Mouse (Mus musculus) CH12.LX (cell line): ENCODE data around the gene Zc3h4. TPM values are rescaled to one million over a fixed set of nuclear protein-coding genes. Genes with fewer than 3 reads are reported as not detected.

Experiments
- DNase-seq: peaks from one replicate; pipeline ENCODE4 v3.0.0-alpha.2; 2013; ENCODE audit errors: extremely low read depth
- H3K27ac ChIP-seq: 2 replicates; pipeline ENCODE4 v1.5.1; 2012; ENCODE audit warnings: low read depth, mild to moderate bottlenecking, control low read depth, moderate library complexity; ENCODE audit not compliant: insufficient read depth
- H3K27me3 ChIP-seq: replicated peaks from 2 replicates; pipeline ENCODE3; 2012; ENCODE audit warnings: inconsistent platforms
- H3K36me3 ChIP-seq, 2 experiments: replicated peaks in 1 of 2; 2 replicates each; pipeline versions ENCODE3 to v1.6.1; 2012; ENCODE audit warnings: inconsistent platforms in 1 of 2, low read length in 1 of 2, mild to moderate bottlenecking in 1 of 2, mixed read lengths in 1 of 2, moderate library complexity in 1 of 2; ENCODE audit not compliant: control insufficient read depth in 1 of 2, insufficient read depth in 1 of 2
- H3K4me1 ChIP-seq, 2 experiments: 2 replicates each; pipeline ENCODE4 v1.6.1; 2012; ENCODE audit warnings: inconsistent platforms in 1 of 2, moderate library complexity in 1 of 2; ENCODE audit not compliant: insufficient read depth in 2 of 2, control insufficient read depth in 1 of 2
- H3K4me2 ChIP-seq: 2 replicates; pipeline ENCODE4 v1.6.1; 2012; ENCODE audit warnings: low read depth, mild to moderate bottlenecking, control low read depth; ENCODE audit not compliant: poor library complexity, insufficient read depth, severe bottlenecking
- H3K4me3 ChIP-seq, 3 experiments: fragments of 150-350 bp in 1 of 3; sonication (generic) in 1 of 3; replicated peaks in 1 of 3; 2 replicates each; pipeline versions ENCODE3 to v1.5.1; 2011 to 2012; ENCODE audit warnings: low read depth in 2 of 3, low read length in 2 of 3, mild to moderate bottlenecking in 2 of 3, moderate library complexity in 2 of 3, control low read depth in 1 of 3, improper control_type of control experiment in 1 of 3, inconsistent platforms in 1 of 3, mixed read lengths in 1 of 3; ENCODE audit not compliant: poor library complexity in 1 of 3
- H3K79me2 ChIP-seq: replicated peaks from 2 replicates; pipeline ENCODE4 v1.6.1; 2012; ENCODE audit warnings: mild to moderate bottlenecking, moderate library complexity; ENCODE audit not compliant: control insufficient read depth, poor library complexity, insufficient read depth, severe bottlenecking; ENCODE audit errors: extremely low read depth
- H3K9ac ChIP-seq: 2 replicates; pipeline ENCODE4 v1.6.1; 2012; ENCODE audit warnings: low read depth, mild to moderate bottlenecking, control low read depth, moderate library complexity; ENCODE audit not compliant: insufficient read depth
- H3K9me3 ChIP-seq: replicated peaks from 2 replicates; pipeline ENCODE3; 2012; ENCODE audit warnings: low read length, inconsistent platforms, mixed read lengths
- BHLHE40 ChIP-seq: IDR thresholded peaks from 2 replicates; pipeline ENCODE4 v1.6.1; 2011; ENCODE audit warnings: mild to moderate bottlenecking, low read depth, low read length, improper control_type of control experiment
- CHD1 ChIP-seq: IDR thresholded peaks from 2 replicates; pipeline ENCODE4 v1.6.1; 2012; ENCODE audit warnings: low read depth, low read length, improper control_type of control experiment, inconsistent platforms
- CHD2 ChIP-seq: IDR thresholded peaks from 2 replicates; pipeline ENCODE4 v1.6.1; 2011; ENCODE audit warnings: low read length, improper control_type of control experiment
- E2F4 ChIP-seq: IDR thresholded peaks from 2 replicates; pipeline ENCODE4 v1.6.1; 2011; ENCODE audit warnings: low read depth, low read length, improper control_type of control experiment; ENCODE audit not compliant: insufficient replicate concordance
- IRF4 ChIP-seq: IDR thresholded peaks from 2 replicates; pipeline ENCODE4 v1.6.1; 2014; ENCODE audit warnings: low read depth, mild to moderate bottlenecking, inconsistent platforms, low read length, improper control_type of control experiment
- JUND ChIP-seq: conservative IDR thresholded peaks from 2 replicates; pipeline ENCODE4 v1.6.1; 2011; ENCODE audit warnings: low read depth, low read length, improper control_type of control experiment
- KAT2A ChIP-seq: IDR thresholded peaks from 2 replicates; pipeline ENCODE4 v1.6.1; 2012; ENCODE audit warnings: low read length, improper control_type of control experiment, inconsistent platforms; ENCODE audit not compliant: insufficient replicate concordance
- MAX ChIP-seq: IDR thresholded peaks from 2 replicates; pipeline ENCODE4 v1.6.1; 2011; ENCODE audit warnings: low read length, improper control_type of control experiment
- MYC ChIP-seq: IDR thresholded peaks from 2 replicates; pipeline ENCODE4 v1.6.1; 2011; ENCODE audit warnings: low read depth, mild to moderate bottlenecking, improper control_type of control experiment, low read length
- NELFE ChIP-seq: IDR thresholded peaks from 2 replicates; pipeline ENCODE4 v1.6.1; 2011; ENCODE audit warnings: low read depth, low read length, improper control_type of control experiment
- NRF1 ChIP-seq: IDR thresholded peaks from 2 replicates; pipeline ENCODE4 v1.6.1; 2014; ENCODE audit warnings: low read depth, mild to moderate bottlenecking, inconsistent platforms, low read length, improper control_type of control experiment, moderate library complexity
- POLR2A ChIP-seq: IDR thresholded peaks from 2 replicates; pipeline ENCODE4 v1.6.1; 2011; ENCODE audit warnings: low read depth, mild to moderate bottlenecking, improper control_type of control experiment, low read length
- POLR2AphosphoS2 ChIP-seq: IDR thresholded peaks from 2 replicates; pipeline ENCODE4 v1.6.1; 2011; ENCODE audit warnings: low read depth, low read length, improper control_type of control experiment
- RCOR1 ChIP-seq: conservative IDR thresholded peaks from 2 replicates; pipeline ENCODE4 v1.6.1; 2012; ENCODE audit warnings: low read depth, mild to moderate bottlenecking, inconsistent platforms, low read length, improper control_type of control experiment
- SIN3A ChIP-seq: IDR thresholded peaks from 2 replicates; pipeline ENCODE4 v1.6.1; 2012; ENCODE audit warnings: low read length, improper control_type of control experiment, inconsistent platforms
- SMC3 ChIP-seq: IDR thresholded peaks from 2 replicates; pipeline ENCODE4 v1.6.1; 2011; ENCODE audit warnings: low read depth, low read length, improper control_type of control experiment
- TBP ChIP-seq: conservative IDR thresholded peaks from 2 replicates; pipeline ENCODE4 v1.6.1; 2011; ENCODE audit warnings: low read depth, low read length, improper control_type of control experiment
- TCF12 ChIP-seq: IDR thresholded peaks from 2 replicates; pipeline ENCODE4 v1.6.1; 2014; ENCODE audit warnings: low read depth, mild to moderate bottlenecking, inconsistent platforms, low read length, improper control_type of control experiment
- UBTF ChIP-seq: IDR thresholded peaks from 2 replicates; pipeline ENCODE4 v1.6.1; 2012; ENCODE audit warnings: low read depth, mild to moderate bottlenecking, inconsistent platforms, low read length, improper control_type of control experiment, moderate library complexity
- USF1 ChIP-seq: IDR thresholded peaks from 2 replicates; pipeline ENCODE4 v1.6.1; 2014; ENCODE audit warnings: low read depth, mild to moderate bottlenecking, inconsistent platforms, low read length, improper control_type of control experiment
- dilution Hi-C: fragments of 300-500 bp; cut with MboI; formaldehyde crosslinking; loops from 2 replicates; pipeline ENCODE4 v1.14.3; 2020; ENCODE audit warnings: low sequenced_read_pairs; ENCODE audit not compliant: extremely low pct_unique_long_range_greater_than_20kb, extremely low pct_ligation_motif_present
- in situ Hi-C: fragments of 300-500 bp; cut with MboI; formaldehyde crosslinking; loops from 3 replicates; pipeline ENCODE4 v1.14.3; 2019; ENCODE audit warnings: low sequenced_read_pairs, low pct_ligation_motif_present, low pct_unique_long_range_greater_than_20kb, mixed read lengths
- polyA plus RNA-seq: library from polyadenylated mRNA; unstranded; fragments of >175 nt; gene quantifications from 2 replicates; pipeline ENCODE4 v1.2.1, GENCODE M21; 2012; ENCODE audit warnings: low read depth; ENCODE audit not compliant: insufficient read length
- total RNA-seq, 2 experiments: library from RNA; depleted of rRNA; stranded (reverse); fragments of 300-350 nt in 1 of 2; fragments of >200 nt in 1 of 2; gene quantifications; 2 replicates each; pipeline ENCODE4 v1.2.3; 2012 to 2014

Zc3h4 gene
- total and polyA plus RNA-seq, 3 experiments = 10.0 to 34.0 (median 30.4) TPM

- no peak; the same call in 1 of the 2 replicates for TF ChIP-seq TCF12
- TF ChIP-seq E2F4 = no peak
- peak; percentile 94 for TF ChIP-seq USF1
- no peak; the same call in 1 of the 2 replicates for TF ChIP-seq CHD1
- no peak for TF ChIP-seq RCOR1
- TF ChIP-seq JUND = no peak
- TF ChIP-seq NRF1 = peak; percentile 46
- TF ChIP-seq SIN3A = no peak
- peak; percentile 93 for TF ChIP-seq MAX
- no peak; the same call in 1 of the 2 replicates for TF ChIP-seq POLR2AphosphoS2
- TF ChIP-seq SMC3 = no peak
- peak; percentile 14; the same call in 1 of the 2 replicates for TF ChIP-seq CHD2
- TF ChIP-seq BHLHE40 = peak; percentile 79
Measured at GRCm38 (mm10) chr7:16399820-16400688, 656 bp upstream of the Zc3h4 start (continued).

- Histone ChIP-seq H3K4me3 (peak overlapping the region; percentile 87 to 91 (median 90)), H3K4me2 (peak overlapping the region; percentile 29), H3K9me3 (no peaks in the 10 kb centered on the region), H3K27ac (peak overlapping the region; percentile 59), H3K36me3 (peaks cover 0 to 8% of the 10 kb centered on the region in 2 experiments), H3K27me3 (no peaks in the 10 kb centered on the region), H3K9ac (peak overlapping the region; percentile 99), H3K79me2 (peaks cover 41% of the 10 kb centered on the region), H3K4me1 (peaks cover 11 to 37% of the 10 kb centered on the region in 2 experiments)
- in situ Hi-C loops = no loop called here
- dilution Hi-C loops = no loop called here
- TF ChIP-seq UBTF (0 out of 2 replicates have a peak, but pooled peaks have one; percentile 31), NELFE (no peak), E2F4 (no peak), POLR2A (peak; percentile 59), MYC (0 out of 2 replicates have a peak, but pooled peaks have one; percentile 13), TBP (0 out of 2 replicates have a peak, but pooled peaks have one; percentile 25), IRF4 (0 out of 2 replicates have a peak, but pooled peaks have one; percentile 5), KAT2A (0 out of 2 replicates have a peak, but pooled peaks have one; percentile 6)
- DNase-seq = peak; percentile 42
Measured at GRCm38 (mm10) chr7:16401991-16402431, 1.3 kb downstream of the Zc3h4 start.
